Mouse (Mus musculus): ENCODE results near the gene Usp10.
A peak's percentile ranks its signal among the peaks of the same experiment; 100 is the strongest.

The Usp10 gene

GRCm38 (mm10) chr8:119909944-119910546 lies at the start of gene Usp10:
Usp10 (plus strand) TSS chr8:119910360.
- DNase-seq: no peak

- peak; percentile 98 to 99 for DNase-seq
Measured at GRCm38 (mm10) chr8:119861706-119862389, 48.3 kb upstream of the Usp10 start, which contains the start of gene Klhl36. Klhl36 (plus strand) TSS chr8:119862266.

GRCm38 (mm10) chr8:119862390-119862734 lies 47.8 kb upstream of the Usp10 start:
- DNase-seq: no peak

- no peak for DNase-seq
Measured at GRCm38 (mm10) chr8:119862749-119863148, 47.4 kb upstream of the Usp10 start.

- no peak for DNase-seq
Measured at GRCm38 (mm10) chr8:119869616-119870015, 40.5 kb upstream of the Usp10 start.

DNA sequence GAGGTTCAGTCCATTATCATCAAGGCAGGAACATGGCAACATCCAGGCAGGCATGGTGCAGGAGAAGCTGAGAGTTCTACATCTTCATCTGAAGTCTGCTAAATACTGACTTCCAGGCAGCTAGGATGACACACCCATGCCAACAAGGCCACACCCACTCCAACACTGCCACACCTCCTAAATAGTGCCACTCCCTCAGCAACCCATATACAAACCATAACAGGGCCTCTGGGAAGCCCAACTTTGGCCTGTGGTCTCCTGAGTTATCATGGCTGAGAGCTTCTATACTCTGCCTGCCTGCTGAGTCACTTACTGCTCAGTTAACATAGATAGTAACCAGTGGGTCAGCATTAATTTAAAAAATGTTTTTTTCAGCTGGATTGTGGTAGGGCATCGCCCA lies 37.0 kb upstream of the Usp10 start:
- no peak for DNase-seq

GRCm38 (mm10) chr8:119881301-119881700 lies 28.9 kb upstream of the Usp10 start:
- DNase-seq: no peak

DNA sequence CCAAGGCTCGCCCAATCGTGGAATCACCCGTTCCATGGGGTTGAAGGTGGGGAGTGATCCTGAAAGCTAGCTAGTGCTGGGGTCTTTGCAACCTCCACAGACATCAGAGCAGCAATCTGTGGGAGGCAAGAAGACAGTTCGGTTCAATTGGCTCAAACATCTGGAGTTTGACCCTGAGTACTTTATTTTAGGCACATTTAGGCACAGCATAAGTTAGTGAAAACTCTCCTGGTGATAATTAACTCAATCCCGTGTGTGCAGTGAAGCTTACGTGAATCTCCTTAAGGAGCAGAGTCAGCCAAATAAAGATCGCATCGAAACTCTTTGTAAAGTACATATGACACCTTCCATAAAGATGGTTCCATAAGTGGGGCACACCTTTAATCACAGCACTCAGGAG lies 28.2 kb upstream of the Usp10 start:
- DNase-seq: no peak

GRCm38 (mm10) chr8:119883281-119883680 lies 26.9 kb upstream of the Usp10 start:
- DNase-seq: no peak

DNA sequence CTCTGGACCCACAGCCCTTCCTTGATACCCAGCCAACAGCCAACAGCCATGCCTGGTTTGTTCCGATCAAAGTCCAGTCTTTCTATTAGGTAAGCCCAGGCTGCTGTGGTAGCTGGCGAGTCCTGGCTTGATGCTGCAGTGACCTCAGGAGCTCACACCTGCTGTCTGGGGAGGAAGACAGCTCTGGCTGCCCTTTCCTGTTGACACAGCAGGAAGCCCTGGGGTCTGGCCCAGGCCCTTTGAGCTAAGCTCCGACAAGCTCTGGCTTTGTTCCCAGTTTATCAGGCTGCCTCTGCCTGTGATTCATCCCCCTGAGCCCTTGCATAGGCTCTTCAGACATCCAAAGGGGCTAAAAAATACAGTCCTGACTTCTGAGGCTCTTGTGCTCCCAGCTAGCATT lies 24.5 kb upstream of the Usp10 start:
- DNase-seq: peak; percentile 49 to 72

- DNase-seq: peak; percentile 38 to 64
Measured at GRCm38 (mm10) chr8:119887130-119887529, 23.0 kb upstream of the Usp10 start.

DNA sequence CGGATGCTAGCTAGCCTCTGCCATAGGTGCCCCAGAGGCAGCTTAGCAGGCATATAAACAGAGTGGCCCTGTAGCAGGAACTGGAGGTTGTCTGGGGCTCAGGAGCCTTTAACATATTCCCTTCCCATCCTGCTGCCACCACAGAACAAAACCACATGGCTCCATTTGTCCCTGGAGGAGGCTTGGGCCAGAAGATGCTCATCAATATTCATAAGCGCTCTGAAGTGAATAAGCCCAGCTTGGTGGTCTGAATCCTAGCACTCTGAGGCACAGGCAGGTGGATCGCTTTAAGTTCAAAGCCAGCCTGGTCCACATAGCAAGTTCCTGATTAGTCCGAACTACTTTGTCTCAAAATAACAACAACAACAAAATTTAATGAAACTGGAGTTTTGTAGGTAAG lies 22.1 kb upstream of the Usp10 start:
- no peak for DNase-seq

DNA sequence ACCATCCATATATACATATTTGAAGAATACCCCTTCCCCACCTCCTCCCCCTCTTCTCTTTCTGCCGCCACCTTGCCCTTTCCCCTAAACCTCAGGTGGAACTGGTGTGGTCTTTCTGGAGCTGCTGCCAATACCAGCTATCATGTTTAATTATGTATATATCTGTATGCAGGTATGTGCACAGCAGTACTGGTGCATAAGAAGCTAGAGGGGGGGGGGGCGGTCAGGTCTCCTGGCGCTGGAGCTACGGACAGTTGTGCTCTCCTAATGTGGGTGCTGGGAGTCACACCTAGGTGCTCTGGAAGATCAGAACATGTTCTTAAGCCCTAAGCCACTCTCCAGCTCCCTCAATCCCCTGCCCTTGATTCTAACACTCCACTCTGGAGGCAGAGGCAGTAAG lies 13.1 kb upstream of the Usp10 start:
- no peak for DNase-seq

GRCm38 (mm10) chr8:119897933-119898332 lies 12.2 kb upstream of the Usp10 start:
- peak in 1 of 2 experiments; percentile 29 for DNase-seq

DNA sequence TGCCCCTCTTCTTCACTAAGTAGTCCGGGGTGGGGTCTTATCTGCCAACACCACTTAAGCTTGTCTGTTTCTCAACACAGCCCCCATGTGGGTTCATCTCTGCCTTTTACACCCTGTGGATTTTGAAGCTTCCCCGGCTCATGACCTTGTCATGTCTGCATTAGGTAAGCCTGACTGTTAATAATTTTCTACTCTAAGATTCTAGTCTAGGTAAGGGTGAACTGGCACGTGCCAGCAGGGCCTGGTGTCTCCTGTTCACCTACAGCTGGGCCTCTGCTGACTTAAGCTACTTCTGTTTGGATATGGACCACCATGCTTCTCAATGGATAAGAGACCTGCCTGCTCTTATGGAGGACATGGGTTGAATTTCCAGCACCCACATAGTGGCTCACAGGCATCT lies 8.8 kb upstream of the Usp10 start:
- no peak for DNase-seq

- DNase-seq: no peak
Measured at GRCm38 (mm10) chr8:119901952-119902351, 8.2 kb upstream of the Usp10 start.

GRCm38 (mm10) chr8:119904323-119904911 lies 5.7 kb upstream of the Usp10 start:
- DNase-seq: no peak

- peak; percentile 95 for DNase-seq
Measured at GRCm38 (mm10) chr8:119910547-119911257, 542 bp downstream of the Usp10 start, which contains the start of gene Gm20388. Gm20388 (plus strand) TSS chr8:119910841.

- no peak for DNase-seq
Measured at GRCm38 (mm10) chr8:119911258-119911962, 1.2 kb downstream of the Usp10 start.

- DNase-seq: no peak
Measured at GRCm38 (mm10) chr8:119912643-119913042, 2.5 kb downstream of the Usp10 start.

DNA sequence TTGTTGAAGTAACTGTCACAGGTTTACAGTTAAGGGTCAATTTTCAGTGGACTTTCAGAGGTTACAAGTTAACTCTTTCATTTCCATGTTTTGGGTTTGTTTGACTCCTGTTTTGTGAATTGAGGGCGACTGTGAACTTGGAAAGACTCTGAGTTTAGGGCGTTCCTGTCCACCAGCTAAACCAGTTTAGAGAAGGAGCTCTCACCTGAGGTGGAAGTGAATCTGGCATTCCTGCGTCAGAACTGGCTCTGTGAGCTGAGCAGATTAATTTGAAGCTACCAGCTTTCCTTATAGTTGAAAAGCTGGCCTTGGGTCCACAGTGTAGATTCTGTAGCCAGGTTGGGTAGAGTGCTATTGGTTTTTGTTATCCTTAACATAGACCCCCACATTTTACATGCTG lies 3.0 kb downstream of the Usp10 start:
- peak in 1 of 2 experiments; percentile 11 for DNase-seq

DNA sequence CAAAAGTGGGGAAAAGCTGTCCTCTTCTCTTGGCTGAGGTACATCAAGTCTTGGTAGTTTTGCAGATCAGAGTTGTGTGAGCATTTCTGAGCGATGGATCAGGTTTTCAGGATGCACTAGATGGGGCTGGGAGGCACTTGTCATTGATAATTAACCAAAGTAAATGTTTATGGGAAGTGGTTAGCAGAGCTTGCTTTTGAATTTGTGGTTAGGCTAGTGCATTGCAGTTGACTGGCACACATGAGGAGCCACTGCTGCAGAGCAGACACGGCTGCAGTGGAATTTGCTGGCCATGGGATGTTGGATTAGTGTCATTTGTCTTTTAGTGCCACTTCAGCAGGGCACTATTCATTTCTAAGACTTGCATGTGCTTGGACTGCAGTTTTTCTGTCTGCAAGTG lies 4.0 kb downstream of the Usp10 start:
- no peak for DNase-seq

DNA sequence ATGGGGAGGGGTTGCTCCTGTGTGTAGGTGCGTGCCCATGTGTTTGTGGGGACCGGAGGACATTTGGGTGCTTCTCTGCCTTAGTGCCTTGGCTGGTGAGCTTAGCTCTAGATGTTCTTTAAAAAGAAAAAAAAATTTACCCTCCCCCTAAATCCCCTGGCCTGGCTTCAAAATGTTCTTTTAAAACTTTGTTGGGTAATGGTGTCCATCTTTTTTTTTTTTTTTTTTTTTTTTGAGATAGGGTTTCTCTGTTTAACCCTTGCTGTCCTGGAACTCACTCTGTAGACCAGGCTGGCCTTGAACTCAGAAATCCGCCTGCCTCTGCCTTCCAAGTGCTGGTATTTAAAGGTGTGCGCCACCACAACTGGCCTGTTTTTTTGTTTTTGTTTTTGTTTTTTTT lies 5.1 kb downstream of the Usp10 start:
- no peak for DNase-seq

All from lung, postnatal 4 days (tissue).